Mouse (Mus musculus) testis, postnatal 10 days (tissue): Measurements from ENCODE around the gene A130010J15Rik.

ENCODE experiments used
- DNase-seq: peaks from one replicate; pipeline ENCODE4 v3.0.0; 2021; ENCODE audit warnings: low spot score

A130010J15Rik gene

GRCm38 (mm10) chr1:193167746-193168145, at the start of gene A130010J15Rik:
Gene A130010J15Rik, plus strand, starts transcription at chr1:193168046.
- DNase-seq, result no peak

- DNase-seq, result no peak
Observed at GRCm38 (mm10) chr1:193122793-193123192, 45.1 kb upstream of the A130010J15Rik start.

GRCm38 (mm10) chr1:193123290-193123689, 44.6 kb upstream of the A130010J15Rik start:
- DNase-seq, result no peak

DNA sequence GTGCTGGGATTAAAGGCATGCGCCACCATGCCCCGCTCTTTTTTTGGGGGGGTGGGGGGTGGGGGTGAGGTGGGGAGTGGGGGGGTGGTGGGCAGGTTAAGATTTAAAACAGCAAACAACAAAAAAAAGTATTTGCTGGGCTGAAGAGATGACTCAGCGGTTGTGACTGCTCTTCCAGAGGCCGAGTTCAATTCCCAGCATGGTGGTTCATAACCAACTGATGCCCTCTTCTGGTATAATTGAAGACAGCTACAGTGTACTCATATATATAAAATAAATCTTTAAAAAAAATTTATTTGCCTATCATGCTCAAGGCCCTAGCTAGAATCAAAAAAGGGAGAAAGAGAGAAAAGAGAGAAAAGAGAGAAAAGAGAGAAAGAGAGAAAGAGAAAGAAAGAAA, 42.0 kb upstream of the A130010J15Rik start:
- DNase-seq, result no peak

- no peak for DNase-seq
Observed at GRCm38 (mm10) chr1:193128055-193128454, 39.8 kb upstream of the A130010J15Rik start.

GRCm38 (mm10) chr1:193129321-193129720, 38.5 kb upstream of the A130010J15Rik start:
- DNase-seq, result no peak

DNA sequence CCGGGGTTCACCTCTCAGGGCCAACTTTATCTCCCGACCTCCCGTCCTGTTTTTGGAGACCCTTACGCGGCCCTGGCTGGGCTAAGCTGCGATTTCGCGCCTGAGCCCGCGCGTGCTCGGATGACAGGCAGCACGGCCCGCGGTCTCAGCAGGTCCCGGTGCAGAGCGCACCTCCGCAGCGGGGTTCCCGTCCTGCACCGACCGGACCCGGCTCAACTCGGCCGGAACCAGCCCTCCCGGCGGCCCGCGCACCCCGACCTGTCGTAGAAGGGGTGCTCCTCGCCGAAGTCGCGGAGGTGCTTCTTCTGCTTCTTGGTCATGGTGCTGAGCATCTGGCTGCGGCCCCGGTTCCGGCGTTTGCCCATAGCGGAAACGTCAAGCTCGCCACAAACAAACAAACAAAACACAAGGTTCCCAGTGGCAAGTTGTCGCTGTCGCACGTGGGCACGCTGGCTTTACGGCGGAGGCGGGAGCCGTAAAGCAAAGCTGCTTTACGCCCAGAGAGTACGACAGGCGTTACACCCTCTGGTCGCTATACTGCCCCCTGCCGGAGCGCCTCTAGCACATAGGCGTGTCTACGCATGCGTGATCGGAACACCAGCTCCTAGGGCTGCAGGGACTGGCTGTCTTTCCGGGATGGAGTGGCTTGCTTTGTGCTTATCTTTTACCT, 37.9 kb upstream of the A130010J15Rik start, which contains the start of gene Diexf:
Gene Diexf (minus strand): TSS at position 487 of the 670 bp plus-strand sequence.
- peak; percentile 100 for DNase-seq

- no peak for DNase-seq
Observed at GRCm38 (mm10) chr1:193130456-193130825, 37.4 kb upstream of the A130010J15Rik start.

DNA sequence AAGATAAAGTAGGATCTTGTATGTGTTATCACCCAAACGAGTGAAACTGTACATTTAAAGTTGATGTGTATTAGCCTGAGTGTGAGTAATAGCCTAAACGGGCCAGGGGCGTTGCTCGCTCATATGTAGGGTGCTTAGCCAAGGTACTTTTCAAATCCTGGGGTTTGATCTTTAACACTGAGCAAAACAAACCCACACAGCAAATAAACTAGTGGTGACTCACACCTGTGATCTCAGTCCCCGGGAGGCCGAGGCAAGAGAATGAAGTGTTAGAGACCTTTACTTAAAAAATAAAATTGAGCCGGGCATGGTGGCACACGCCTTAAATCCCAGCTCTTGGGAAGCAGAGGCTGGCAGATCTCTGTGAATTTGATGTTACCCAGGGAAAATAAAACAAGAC, 37.0 kb upstream of the A130010J15Rik start:
- no peak for DNase-seq

DNA sequence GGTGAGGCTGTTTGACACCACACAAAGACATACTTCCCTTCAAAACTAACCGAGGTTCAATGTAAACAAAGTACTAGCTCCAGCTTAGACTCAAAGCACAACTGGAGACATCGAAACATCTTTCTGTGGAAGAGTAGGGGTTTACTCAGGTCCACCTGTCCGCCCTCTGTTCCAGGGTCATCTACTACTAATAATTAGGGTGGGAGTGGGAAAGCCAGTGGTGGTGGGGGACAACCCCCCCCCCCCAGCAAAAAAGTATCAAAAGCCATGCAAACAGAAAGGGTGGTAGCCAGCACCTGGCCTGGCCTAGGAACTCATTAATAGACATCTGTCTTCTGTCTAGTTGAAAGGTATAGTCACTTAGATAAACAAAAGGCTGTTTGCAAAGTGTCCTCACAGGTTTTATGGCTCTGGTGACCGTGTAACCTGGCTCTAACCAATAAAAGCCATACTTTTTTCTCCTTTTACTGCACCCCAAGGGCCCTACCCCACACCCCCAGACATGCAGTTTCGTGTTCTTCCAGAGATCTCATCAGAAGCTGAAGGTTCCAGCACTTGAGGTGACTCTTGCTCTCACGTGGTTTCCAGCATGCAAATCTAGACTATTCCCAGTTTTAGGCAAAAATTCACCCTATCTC, 36.4 kb upstream of the A130010J15Rik start:
- no peak for DNase-seq

GRCm38 (mm10) chr1:193132385-193132784, 35.5 kb upstream of the A130010J15Rik start:
- DNase-seq, result no peak

DNA sequence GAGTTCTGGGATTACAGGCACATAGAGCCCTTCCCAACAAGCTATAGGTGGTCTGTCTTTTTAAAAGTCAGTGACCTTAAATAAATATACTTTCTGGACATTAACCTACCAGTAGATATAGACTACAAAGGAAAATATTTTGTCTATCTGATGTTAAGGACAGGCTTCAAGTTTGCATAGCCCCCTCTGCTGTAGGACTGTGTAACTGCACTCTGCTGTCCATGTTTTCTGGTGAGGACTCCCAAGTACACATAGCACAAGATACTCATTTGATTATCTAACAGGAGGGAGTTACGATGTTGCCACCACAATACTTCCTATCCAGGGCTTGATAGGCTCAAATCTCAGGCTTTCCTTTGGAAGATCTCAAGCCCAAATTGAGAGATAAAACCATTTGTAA, 34.1 kb upstream of the A130010J15Rik start:
- DNase-seq, result no peak

GRCm38 (mm10) chr1:193138087-193138486, 29.8 kb upstream of the A130010J15Rik start:
- DNase-seq, result no peak

DNA sequence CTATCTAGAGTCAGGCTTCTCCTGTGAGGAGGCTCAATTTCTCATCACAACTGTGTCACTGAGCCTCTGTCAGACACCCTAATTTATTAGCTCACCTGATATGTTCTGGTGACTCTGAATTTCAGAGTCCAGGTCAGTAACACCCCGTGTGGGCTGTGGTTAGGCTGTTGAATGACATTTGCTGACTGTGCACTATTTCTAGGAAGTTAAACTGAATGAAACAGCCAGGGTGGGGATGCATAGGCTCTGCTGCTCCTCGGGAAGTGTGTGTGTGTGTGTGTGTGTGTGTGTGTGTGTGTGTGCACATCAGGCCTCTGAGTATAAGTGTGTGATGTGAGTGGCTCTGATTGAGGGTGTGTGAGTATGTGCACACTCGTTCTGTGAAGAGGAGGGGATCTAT, 29.2 kb upstream of the A130010J15Rik start:
- no peak for DNase-seq

DNA sequence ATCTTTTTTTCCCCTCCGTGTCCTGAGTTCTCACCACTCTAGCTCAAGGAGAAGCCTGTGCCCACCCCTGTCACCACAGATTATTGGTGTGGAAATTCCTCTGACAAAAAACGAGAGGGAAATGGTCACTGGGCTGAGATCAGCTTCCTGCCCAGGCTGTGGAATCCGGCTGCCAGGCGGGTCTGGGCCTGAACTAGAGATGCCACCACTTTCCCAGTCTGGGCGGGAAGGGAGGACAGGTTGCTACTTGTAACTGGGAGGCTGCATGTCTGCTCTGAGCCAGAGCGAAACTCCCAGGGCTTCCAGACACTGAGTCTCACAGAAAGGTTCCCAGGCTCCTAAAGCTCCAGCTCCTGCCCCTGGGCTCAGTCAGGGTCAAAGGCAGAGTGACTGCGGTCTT, 26.7 kb upstream of the A130010J15Rik start:
- no peak for DNase-seq

DNA sequence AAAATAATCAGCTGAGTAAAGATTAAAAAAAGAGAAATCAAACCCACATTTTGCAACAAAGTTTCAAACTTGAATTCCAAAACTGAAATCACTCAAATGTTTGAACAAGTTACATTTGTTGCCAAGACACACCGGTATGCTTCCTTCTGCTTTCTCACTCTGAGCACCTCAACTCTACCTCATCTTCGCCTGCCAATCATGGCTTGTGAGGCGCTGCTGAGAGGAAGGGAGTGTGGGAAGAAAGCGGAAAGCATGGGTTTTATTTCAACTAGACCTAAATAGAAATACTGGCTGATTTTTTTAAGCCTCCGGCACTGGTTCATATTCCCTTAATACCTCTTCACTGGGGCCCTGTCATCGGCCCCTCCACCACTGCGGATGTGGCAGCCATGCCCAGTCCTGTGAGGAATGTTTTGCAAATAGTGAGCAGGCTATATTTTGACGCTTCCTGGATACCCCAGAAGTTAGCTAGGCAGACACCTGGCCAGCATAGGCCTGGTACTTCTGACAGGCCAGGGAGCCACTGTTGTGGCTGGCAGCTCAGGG, 25.3 kb upstream of the A130010J15Rik start:
- no peak for DNase-seq

GRCm38 (mm10) chr1:193144516-193144915, 23.3 kb upstream of the A130010J15Rik start:
- DNase-seq, result no peak

- DNase-seq, result no peak
Observed at GRCm38 (mm10) chr1:193145101-193145500, 22.7 kb upstream of the A130010J15Rik start.

DNA sequence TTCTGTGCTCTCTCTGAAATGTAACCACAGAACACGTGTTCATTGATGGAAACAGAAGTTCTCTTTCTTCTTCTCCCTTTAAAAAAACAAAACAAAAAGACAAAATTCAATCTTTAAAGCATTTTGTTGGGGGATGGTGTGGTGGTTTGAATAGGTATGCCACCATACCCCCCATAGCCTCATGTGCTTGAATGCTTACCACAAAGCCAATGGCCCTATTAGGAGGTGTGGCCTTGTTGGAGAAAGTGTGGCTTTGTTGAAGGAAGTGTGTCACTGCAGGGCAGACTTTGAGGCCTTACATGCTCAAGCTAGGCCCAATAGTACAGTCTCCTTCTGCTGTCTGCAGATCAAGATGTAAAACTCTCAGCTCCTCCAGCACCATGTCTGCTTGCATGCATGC, 21.4 kb upstream of the A130010J15Rik start:
- DNase-seq, result no peak

DNA sequence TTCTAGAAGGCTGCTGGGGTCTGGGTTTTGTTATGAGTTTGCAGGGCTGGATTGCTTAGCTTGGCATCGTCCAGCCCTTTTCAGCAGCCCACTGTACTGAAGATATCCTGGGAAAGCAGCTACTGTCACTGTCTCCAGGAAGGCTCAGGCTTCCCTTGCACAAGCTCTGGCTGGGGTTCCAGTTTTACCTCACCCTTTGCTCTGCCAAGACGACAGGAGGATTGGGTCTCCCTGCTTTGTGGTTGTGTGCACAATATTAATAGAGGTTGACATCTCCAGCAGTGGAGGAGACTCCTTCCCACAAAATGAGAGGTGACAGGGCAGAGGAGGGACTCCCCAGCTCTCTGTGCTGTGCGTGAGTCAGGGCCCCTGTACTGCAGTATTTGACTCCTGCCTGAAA, 18.6 kb upstream of the A130010J15Rik start:
- no peak for DNase-seq

DNA sequence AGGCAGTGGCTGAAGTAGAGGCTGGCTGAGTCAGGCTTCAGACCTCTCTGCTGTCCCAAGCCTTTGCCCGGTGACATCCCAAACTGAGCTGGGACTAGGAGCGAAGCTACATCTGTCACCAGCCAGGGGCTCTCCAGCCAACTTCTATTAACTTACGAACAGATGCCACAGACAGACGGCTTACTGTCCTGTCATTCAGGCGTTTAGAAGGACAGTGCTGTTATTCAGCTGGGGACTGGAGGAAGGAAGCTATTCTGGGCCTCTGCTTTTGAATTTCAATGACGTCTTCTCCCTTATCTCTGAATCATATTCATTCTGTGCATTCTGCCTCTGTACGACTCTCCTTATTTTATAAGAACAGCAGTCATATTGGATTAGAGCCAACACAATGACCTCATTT, 16.7 kb upstream of the A130010J15Rik start:
- DNase-seq, result no peak

GRCm38 (mm10) chr1:193152872-193153271, 15.0 kb upstream of the A130010J15Rik start, which contains the start of gene Irf6:
Gene Irf6, plus strand, starts transcription at chr1:193153111.
- peak; percentile 53 for DNase-seq

GRCm38 (mm10) chr1:193153561-193153960, 14.3 kb upstream of the A130010J15Rik start:
- DNase-seq, result no peak
